Mouse (Mus musculus): ENCODE data around the gene Golph3l. TPM values are rescaled to one million over a fixed set of nuclear protein-coding genes. Genes with fewer than 3 reads are reported as not detected.

The Golph3l gene
- polyA plus RNA-seq, 1 experiment from 2014 or later: 27.0 TPM

DNA sequence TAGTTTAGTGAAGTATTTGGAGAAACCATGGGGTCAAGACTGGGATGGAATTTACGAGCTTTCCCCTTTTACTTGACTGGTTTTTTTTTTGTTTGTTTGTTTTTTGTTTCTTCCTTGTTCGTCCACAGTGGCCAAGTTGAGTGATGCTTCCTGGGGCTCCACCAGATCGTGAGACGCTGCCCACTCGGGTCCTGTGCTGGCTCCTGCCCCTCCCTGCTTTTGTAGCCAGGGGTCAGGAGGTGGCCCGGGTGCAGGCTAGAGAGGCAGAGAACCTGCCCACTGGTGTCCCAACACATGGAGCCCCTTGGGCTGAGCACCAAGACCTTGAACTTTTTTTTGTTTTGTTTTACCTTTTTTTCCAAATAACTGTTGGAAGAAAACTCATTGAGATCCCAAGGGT lies 42.6 kb downstream of the Golph3l start:
- peaks cover 42% of the 10 kb centered on the region for H3K36me3 ChIP-seq (ENCODE audit: control insufficient read depth, insufficient read depth, low read length)
- no peak overlapping the region for H3K9ac ChIP-seq (ENCODE audit: low read depth, low read length)
- ATAC-seq: no peak
- H3K9me3 ChIP-seq (replicated peaks; ENCODE audit: control insufficient read depth, low read length, poor library complexity, severe bottlenecking): no peaks in the 10 kb centered on the region
- H3K27ac ChIP-seq (ENCODE audit: low read length): no peak overlapping the region
- peaks cover 10% of the 10 kb centered on the region for H3K4me1 ChIP-seq (ENCODE audit: control insufficient read depth, insufficient read depth, low read length)
- no peaks in the 10 kb centered on the region for H3K27me3 ChIP-seq (ENCODE audit: control insufficient read depth, insufficient read depth, low read depth, low read length)
- H3K4me3 ChIP-seq (ENCODE audit: low read depth, low read length): no peak overlapping the region
- WGBS: 82% methylated on average over 6 of the region's 6 CpGs
- H3K4me2 ChIP-seq (ENCODE audit: low read length): no peak overlapping the region

DNA sequence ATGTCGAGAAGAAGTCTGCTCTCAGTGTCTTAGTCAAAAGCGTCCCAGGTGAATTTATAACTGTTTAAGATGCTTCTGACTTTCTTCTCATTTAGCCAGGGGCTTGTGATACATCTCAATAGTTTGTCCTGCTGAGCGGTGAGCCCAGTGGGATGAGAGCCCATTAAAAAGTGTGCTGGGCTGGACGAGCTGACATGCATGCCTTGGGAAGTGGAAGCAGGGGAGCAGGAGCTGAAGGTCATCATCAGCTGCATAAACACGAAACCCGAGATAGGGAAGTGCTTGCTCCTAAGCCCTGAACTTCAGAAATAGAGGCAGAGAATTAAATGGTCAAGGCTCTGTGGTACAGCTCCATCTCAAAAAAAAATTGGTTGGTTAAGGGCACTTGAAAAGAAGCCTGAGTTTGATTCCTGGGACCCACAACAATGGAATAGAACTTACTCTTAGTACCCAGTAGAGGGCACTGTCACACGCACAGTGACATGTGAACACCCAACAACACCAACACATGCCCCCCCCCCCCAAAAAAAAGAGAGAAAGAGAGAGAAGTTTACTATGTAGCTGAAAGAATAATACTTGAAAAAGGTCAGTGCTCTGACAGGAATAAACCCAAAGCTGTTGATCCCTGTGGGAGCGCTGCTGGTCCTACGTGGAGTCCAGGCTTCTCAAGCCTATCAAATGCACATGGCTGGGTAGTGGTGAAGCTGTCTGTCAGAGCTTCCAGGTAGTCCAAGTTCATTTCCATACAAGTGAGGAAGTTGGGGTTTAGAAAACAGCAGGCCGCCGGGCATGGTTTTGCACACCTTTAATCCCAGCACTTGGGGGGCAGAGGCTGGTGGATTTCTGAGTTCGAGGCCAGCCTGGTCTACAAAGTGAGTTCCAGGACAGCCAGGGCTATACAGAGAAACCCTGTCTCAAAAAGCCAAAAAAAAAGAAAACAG lies 44.2 kb downstream of the Golph3l start:
- no peaks in the 10 kb centered on the region for H3K9me3 ChIP-seq (replicated peaks; ENCODE audit: control insufficient read depth, low read length, poor library complexity, severe bottlenecking)
- H3K36me3 ChIP-seq (ENCODE audit: control insufficient read depth, insufficient read depth, low read length): peaks cover 32% of the 10 kb centered on the region
- 80% methylated on average over 12 of the region's 12 CpGs for WGBS
- no peak overlapping the region for H3K4me2 ChIP-seq (ENCODE audit: low read length)
- H3K27me3 ChIP-seq (ENCODE audit: control insufficient read depth, insufficient read depth, low read depth, low read length): no peaks in the 10 kb centered on the region
- H3K27ac ChIP-seq (ENCODE audit: low read length): no peak overlapping the region
- H3K4me1 ChIP-seq (ENCODE audit: control insufficient read depth, insufficient read depth, low read length): no peaks in the 10 kb centered on the region; the same call in 1 of the 2 replicates
- H3K4me3 ChIP-seq (ENCODE audit: low read depth, low read length): no peak overlapping the region
- no peak overlapping the region for H3K9ac ChIP-seq (ENCODE audit: low read depth, low read length)
- ATAC-seq: no peak

DNA sequence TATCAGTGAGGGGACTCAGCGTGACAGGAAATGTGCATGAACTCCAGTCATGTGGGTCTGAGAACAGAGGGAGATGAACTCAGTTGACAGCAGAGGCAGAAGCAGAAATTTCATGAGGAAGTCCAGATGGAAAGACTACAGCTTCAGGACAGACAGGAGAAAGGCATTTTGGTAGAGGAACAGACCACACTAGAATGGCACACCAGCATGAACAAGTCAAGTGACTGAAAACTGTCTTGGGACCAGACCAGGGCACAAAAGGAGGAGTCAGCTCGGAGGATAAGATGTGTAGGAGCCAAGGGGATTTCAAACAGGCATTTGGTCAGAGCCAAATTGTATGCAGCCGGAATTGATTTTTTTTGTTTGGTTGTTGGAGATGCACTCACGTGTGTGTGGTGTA lies 46.9 kb downstream of the Golph3l start:
- H3K27me3 ChIP-seq (ENCODE audit: control insufficient read depth, insufficient read depth, low read depth, low read length): no peaks in the 10 kb centered on the region
- H3K4me3 ChIP-seq (ENCODE audit: low read depth, low read length): no peak overlapping the region
- H3K4me1 ChIP-seq (ENCODE audit: control insufficient read depth, insufficient read depth, low read length): no peaks in the 10 kb centered on the region
- WGBS: 86% methylated on average over 4 of the region's 4 CpGs
- H3K27ac ChIP-seq (ENCODE audit: low read length): no peak overlapping the region
- H3K9ac ChIP-seq (ENCODE audit: low read depth, low read length): no peak overlapping the region
- H3K36me3 ChIP-seq (ENCODE audit: control insufficient read depth, insufficient read depth, low read length): peaks cover 8% of the 10 kb centered on the region; the same call in 1 of the 2 replicates
- no peak for ATAC-seq
- no peaks in the 10 kb centered on the region for H3K9me3 ChIP-seq (replicated peaks; ENCODE audit: control insufficient read depth, low read length, poor library complexity, severe bottlenecking)
- H3K4me2 ChIP-seq (ENCODE audit: low read length): no peak overlapping the region

DNA sequence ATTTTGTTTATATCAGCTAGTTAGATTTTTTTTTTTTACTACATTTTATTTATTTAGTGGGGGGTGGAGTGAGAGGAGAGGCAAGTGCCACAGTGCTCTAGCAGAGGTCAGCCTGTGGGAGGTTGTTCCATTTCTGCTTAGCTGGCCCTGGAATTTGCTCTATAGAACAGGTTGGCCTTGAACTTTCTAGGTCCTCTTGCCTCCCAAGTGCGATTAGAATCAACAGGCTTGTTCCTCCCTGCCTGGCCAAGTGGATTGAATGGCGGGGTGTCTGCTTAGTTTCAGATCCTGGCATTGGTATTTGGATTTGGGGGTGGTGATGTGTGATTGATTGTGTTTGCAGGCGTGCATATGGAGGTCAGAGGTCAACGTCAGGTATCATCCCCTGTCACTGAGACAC lies 47.3 kb downstream of the Golph3l start:
- H3K4me2 ChIP-seq (ENCODE audit: low read length): no peak overlapping the region
- H3K27ac ChIP-seq (ENCODE audit: low read length): no peak overlapping the region
- H3K27me3 ChIP-seq (ENCODE audit: control insufficient read depth, insufficient read depth, low read depth, low read length): no peaks in the 10 kb centered on the region
- no peak overlapping the region for H3K4me3 ChIP-seq (ENCODE audit: low read depth, low read length)
- no peaks in the 10 kb centered on the region for H3K9me3 ChIP-seq (replicated peaks; ENCODE audit: control insufficient read depth, low read length, poor library complexity, severe bottlenecking)
- ATAC-seq: no peak
- WGBS: 89% methylated on average over 4 of the region's 4 CpGs
- no peak overlapping the region for H3K9ac ChIP-seq (ENCODE audit: low read depth, low read length)
- no peaks in the 10 kb centered on the region for H3K4me1 ChIP-seq (ENCODE audit: control insufficient read depth, insufficient read depth, low read length)
- peaks cover 8% of the 10 kb centered on the region; the same call in 1 of the 2 replicates for H3K36me3 ChIP-seq (ENCODE audit: control insufficient read depth, insufficient read depth, low read length)

DNA sequence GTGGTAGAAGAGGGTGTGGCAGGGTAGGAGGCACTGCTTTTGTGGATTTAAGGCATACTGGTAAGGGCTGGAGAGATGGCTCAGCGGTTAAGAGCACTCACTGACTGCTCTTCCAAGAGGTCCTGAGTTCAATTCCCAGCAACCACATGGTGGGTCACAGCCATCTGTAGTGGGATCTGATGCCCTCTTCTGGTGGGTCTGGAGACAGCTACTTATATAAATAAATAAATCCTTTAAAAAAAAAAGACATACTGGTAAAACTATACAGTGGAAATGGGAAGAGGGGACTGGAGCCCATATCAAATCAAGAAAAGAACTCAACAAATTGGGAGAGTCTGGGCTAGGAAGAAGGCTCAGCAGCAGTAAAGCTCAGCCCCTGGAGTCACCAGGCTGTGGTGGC lies 51.0 kb downstream of the Golph3l start:
- 96% methylated on average over 1 of the region's 1 CpGs for WGBS
- H3K36me3 ChIP-seq (ENCODE audit: control insufficient read depth, insufficient read depth, low read length): peaks cover 2% of the 10 kb centered on the region; the same call in 1 of the 2 replicates
- H3K4me3 ChIP-seq (ENCODE audit: low read depth, low read length): no peak overlapping the region
- no peak overlapping the region for H3K27ac ChIP-seq (ENCODE audit: low read length)
- H3K9me3 ChIP-seq (replicated peaks; ENCODE audit: control insufficient read depth, low read length, poor library complexity, severe bottlenecking): no peaks in the 10 kb centered on the region
- no peaks in the 10 kb centered on the region for H3K4me1 ChIP-seq (ENCODE audit: control insufficient read depth, insufficient read depth, low read length)
- H3K27me3 ChIP-seq (ENCODE audit: control insufficient read depth, insufficient read depth, low read depth, low read length): no peaks in the 10 kb centered on the region
- H3K4me2 ChIP-seq (ENCODE audit: low read length): no peak overlapping the region
- no peak overlapping the region for H3K9ac ChIP-seq (ENCODE audit: low read depth, low read length)
- ATAC-seq: no peak

DNA sequence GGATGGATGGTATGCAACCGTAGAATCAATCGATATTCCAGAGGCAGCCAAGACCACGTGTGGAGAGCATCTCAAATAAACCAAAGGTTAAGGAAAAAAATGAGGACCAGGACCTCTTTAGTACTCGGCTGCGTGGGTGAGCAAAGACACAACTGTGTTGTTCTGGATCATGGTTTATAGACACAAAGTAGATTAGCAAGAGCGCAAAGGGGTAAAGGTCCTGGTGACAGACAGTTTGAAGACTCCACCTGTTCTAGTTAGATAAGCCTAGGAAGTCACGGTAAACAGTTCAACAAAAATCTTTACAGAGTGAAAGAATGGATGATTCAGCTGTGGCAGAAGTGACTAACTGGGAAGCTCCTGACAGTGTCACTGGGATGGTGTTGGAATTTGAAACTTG lies 54.4 kb downstream of the Golph3l start:
- no peaks in the 10 kb centered on the region for H3K4me1 ChIP-seq (ENCODE audit: control insufficient read depth, insufficient read depth, low read length)
- H3K36me3 ChIP-seq (ENCODE audit: control insufficient read depth, insufficient read depth, low read length): no peaks in the 10 kb centered on the region
- no peak overlapping the region for H3K4me2 ChIP-seq (ENCODE audit: low read length)
- 90% methylated on average over 7 of the region's 7 CpGs for WGBS
- no peak for ATAC-seq
- no peaks in the 10 kb centered on the region for H3K27me3 ChIP-seq (ENCODE audit: control insufficient read depth, insufficient read depth, low read depth, low read length)
- no peak overlapping the region for H3K4me3 ChIP-seq (ENCODE audit: low read depth, low read length)
- H3K9me3 ChIP-seq (replicated peaks; ENCODE audit: control insufficient read depth, low read length, poor library complexity, severe bottlenecking): no peaks in the 10 kb centered on the region
- H3K27ac ChIP-seq (ENCODE audit: low read length): no peak overlapping the region
- no peak overlapping the region for H3K9ac ChIP-seq (ENCODE audit: low read depth, low read length)

DNA sequence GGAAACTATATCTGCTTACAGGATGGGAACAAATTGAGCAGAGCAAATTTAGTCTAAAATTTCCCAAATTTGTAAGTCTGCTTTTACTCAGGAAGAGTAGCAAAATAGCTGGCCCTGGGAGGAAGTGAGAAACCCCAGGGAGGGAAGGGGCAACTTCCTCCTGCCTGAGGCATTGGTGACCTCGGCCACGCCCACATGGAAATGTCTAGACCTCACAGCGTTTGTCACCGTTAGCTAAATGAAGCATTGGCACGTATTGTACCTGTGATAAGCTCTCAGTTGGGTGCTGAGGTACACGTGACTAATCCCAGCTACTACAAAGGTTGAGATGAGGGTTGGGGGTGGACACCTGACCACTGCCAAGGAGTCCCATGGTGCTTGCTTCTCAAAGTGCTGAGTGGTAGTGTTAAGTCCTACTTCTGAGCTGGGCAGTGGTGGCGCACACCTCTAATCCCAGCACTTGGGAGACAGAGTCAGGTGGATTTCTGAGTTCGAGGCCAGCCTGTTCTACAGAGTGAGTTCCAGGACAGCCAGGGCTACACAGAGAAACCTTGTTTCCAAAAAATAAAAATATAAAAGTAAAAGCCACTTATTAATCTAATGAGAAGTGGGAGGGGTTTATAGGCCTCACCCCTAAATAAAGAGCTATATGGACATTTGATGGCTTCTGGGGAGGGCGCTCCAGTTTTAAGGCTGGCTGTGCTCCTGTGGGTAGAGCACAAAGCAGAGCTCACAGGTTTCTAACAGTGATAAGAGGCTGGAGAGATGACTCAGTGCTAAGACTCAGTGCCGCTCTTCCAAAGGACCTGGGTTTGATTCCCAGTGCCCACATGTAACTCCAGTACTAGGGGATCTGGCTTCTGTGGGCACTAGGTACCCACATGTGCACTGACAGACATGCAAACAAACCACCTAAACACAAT lies 56.8 kb downstream of the Golph3l start:
- 69% methylated on average over 10 of the region's 10 CpGs for WGBS
- Histone ChIP-seq H3K9me3 (replicated peaks; ENCODE audit: control insufficient read depth, low read length, poor library complexity, severe bottlenecking) (no peaks in the 10 kb centered on the region), H3K27ac (ENCODE audit: low read length) (no peak overlapping the region), H3K9ac (ENCODE audit: low read depth, low read length) (no peak overlapping the region), H3K4me2 (ENCODE audit: low read length) (no peak overlapping the region), H3K4me1 (ENCODE audit: control insufficient read depth, insufficient read depth, low read length) (no peaks in the 10 kb centered on the region), H3K4me3 (ENCODE audit: low read depth, low read length) (no peak overlapping the region), H3K36me3 (ENCODE audit: control insufficient read depth, insufficient read depth, low read length) (no peaks in the 10 kb centered on the region), H3K27me3 (ENCODE audit: control insufficient read depth, insufficient read depth, low read depth, low read length) (no peaks in the 10 kb centered on the region)
- no peak for ATAC-seq

DNA sequence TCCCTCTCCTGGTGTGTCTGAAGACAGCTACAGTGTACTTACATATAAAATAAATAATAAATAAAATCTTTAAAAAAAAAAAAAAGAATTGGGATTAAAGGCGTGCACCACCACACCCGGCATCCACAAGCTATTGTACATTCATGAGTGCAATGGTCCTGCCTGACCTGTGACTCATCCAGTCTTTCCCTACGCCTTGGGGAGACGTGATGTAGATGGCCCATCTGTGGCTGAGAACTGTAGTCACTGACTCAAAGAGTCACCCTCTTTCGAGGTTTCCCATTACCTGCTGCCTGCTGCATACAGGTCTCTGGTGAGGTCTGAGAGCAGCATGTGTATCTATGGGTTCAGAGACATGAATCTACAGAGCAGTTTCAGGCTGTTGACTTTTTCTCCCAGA lies 59.3 kb downstream of the Golph3l start:
- Histone ChIP-seq H3K27me3 (ENCODE audit: control insufficient read depth, insufficient read depth, low read depth, low read length) (no peaks in the 10 kb centered on the region), H3K4me2 (ENCODE audit: low read length) (no peak overlapping the region), H3K9ac (ENCODE audit: low read depth, low read length) (no peak overlapping the region), H3K4me1 (ENCODE audit: control insufficient read depth, insufficient read depth, low read length) (no peaks in the 10 kb centered on the region), H3K36me3 (ENCODE audit: control insufficient read depth, insufficient read depth, low read length) (no peaks in the 10 kb centered on the region), H3K4me3 (ENCODE audit: low read depth, low read length) (no peak overlapping the region), H3K9me3 (replicated peaks; ENCODE audit: control insufficient read depth, low read length, poor library complexity, severe bottlenecking) (no peaks in the 10 kb centered on the region), H3K27ac (ENCODE audit: low read length) (no peak overlapping the region)
- WGBS: 96% methylated on average over 5 of the region's 5 CpGs
- ATAC-seq: no peak
